ENCODE assay signal across 9 mouse cellular contexts in genomic region chr8:119837553-119838071, GRCm38 (mm10). TPM values are rescaled to one million over a fixed set of nuclear protein-coding genes. Genes with fewer than 3 reads are reported as not detected.
DNase-seq lines count a peak whose midpoint lies in the region; ATAC-seq and TF ChIP-seq lines count a peak whose summit lies in the region.
"Had no signal": no experiment of that assay in that cellular context is flagged by ENCODE, and none has a peak within 500 bp of the region (broad histone marks: within the 10 kb centered on the region; RNA-seq: fewer than 3 reads in every experiment).

No protein-coding gene starts in this region.

- peak overlapping the region; percentile 65 for H3K27ac ChIP-seq in forebrain, embryonic 12.5 days
- peak overlapping the region; percentile 90 for H3K27ac ChIP-seq in intestine, postnatal 0 days (ENCODE audit: low read depth, low read length)
- peak overlapping the region; percentile 43 for H3K27ac ChIP-seq in midbrain, embryonic 15.5 days

- WGBS in forebrain, embryonic 12.5 days, result 56% methylated on average over 10 of the region's 10 CpGs
- WGBS in intestine, postnatal 0 days, result 16% methylated on average over 10 of the region's 10 CpGs
- WGBS in midbrain, embryonic 15.5 days, result 39% methylated on average over 10 of the region's 10 CpGs

- no peak for ATAC-seq in cerebellum, adult (ENCODE audit: insufficient number of reproducible peaks, low FRiP score, low TSS enrichment)
- no peak for ATAC-seq in forebrain, embryonic 12.5 days (ENCODE audit: low FRiP score)
- ATAC-seq in intestine, postnatal 0 days, result no peak
- ATAC-seq in midbrain, embryonic 15.5 days (replicated peaks), result no peak

- H3K9ac ChIP-seq in forebrain, embryonic 12.5 days, result peak overlapping the region; percentile 38
- peak overlapping the region; percentile 34 for H3K9ac ChIP-seq in intestine, postnatal 0 days (ENCODE audit: low read depth, low read length)
- H3K9ac ChIP-seq in midbrain, embryonic 15.5 days, result peak overlapping the region; percentile 43

- no peaks in the 10 kb centered on the region for H3K36me3 ChIP-seq in forebrain, embryonic 12.5 days (replicated peaks)
- H3K36me3 ChIP-seq in intestine, postnatal 0 days (ENCODE audit: control insufficient read depth, insufficient read depth), result 0 out of 2 replicates have a peak, but pooled peaks cover 9% of the 10 kb centered on the region
- H3K36me3 ChIP-seq in midbrain, embryonic 15.5 days (replicated peaks), result no peaks in the 10 kb centered on the region

- DNase-seq in cerebellum, postnatal 14 days, result peak; percentile 41 to 47
- peak; percentile 70 for DNase-seq in CD4-positive helper T cell, adult 2 months (ENCODE audit: low read depth, low spot score)
- no peak for DNase-seq in adrenal gland, adult 18-20 months (ENCODE audit: low spot score in 2 of 2)
- DNase-seq in cerebellum, postnatal 36 days, result no peak

- H3K4me1 ChIP-seq in forebrain, embryonic 12.5 days, result peaks cover 64% of the 10 kb centered on the region
- peaks cover 21% of the 10 kb centered on the region for H3K4me1 ChIP-seq in intestine, postnatal 0 days (replicated peaks; ENCODE audit: control insufficient read depth, insufficient read depth, low read length)
- peaks cover 71% of the 10 kb centered on the region for H3K4me1 ChIP-seq in midbrain, embryonic 15.5 days

- H3K27me3 ChIP-seq in forebrain, embryonic 12.5 days, result no peaks in the 10 kb centered on the region
- no peaks in the 10 kb centered on the region for H3K27me3 ChIP-seq in intestine, postnatal 0 days (replicated peaks; ENCODE audit: control insufficient read depth, insufficient read depth, low read length)
- no peaks in the 10 kb centered on the region for H3K27me3 ChIP-seq in midbrain, embryonic 15.5 days (replicated peaks)

- H3K9me3 ChIP-seq in forebrain, embryonic 12.5 days, result no peaks in the 10 kb centered on the region
- H3K9me3 ChIP-seq in intestine, postnatal 0 days (ENCODE audit: control insufficient read depth), result no peaks in the 10 kb centered on the region
- H3K9me3 ChIP-seq in midbrain, embryonic 15.5 days, result no peaks in the 10 kb centered on the region

- TF ChIP-seq CTCF in intestine, postnatal 0 days (IDR thresholded peaks at IDR 0.05; ENCODE audit: low read depth), result peak; percentile 50

- peak overlapping the region; percentile 68 for H3K4me3 ChIP-seq in forebrain, embryonic 12.5 days (replicated peaks)
- peak overlapping the region; percentile 80 for H3K4me3 ChIP-seq in intestine, postnatal 0 days (ENCODE audit: low read depth, low read length)
- peak overlapping the region; percentile 96 for H3K4me3 ChIP-seq in midbrain, embryonic 15.5 days
- H3K4me3 ChIP-seq: erythroblast, embryonic 14.5 days had no signal

- peak overlapping the region; percentile 81 for H3K4me2 ChIP-seq in forebrain, embryonic 12.5 days
- H3K4me2 ChIP-seq in intestine, postnatal 0 days (replicated peaks; ENCODE audit: low read depth), result peak overlapping the region; percentile 84
- H3K4me2 ChIP-seq in midbrain, embryonic 15.5 days, result peak overlapping the region; percentile 78

RNA-seq across cellular contexts. Expression of gene Cotl1, which starts 2.7 kb away (rescaled TPM):
- polyA plus RNA-seq in forebrain, embryonic 12.5 days (2016; fragmentation: Nextera tagmentation; extraction: Ambion mirVana), result 148 and 282 TPM in 2 replicates
- 166 and 169 TPM in 2 replicates for polyA plus RNA-seq in intestine, postnatal 0 days (2015; fragmentation: Nextera tagmentation; extraction: Ambion mirVana)
- 123 and 134 TPM in 2 replicates for polyA plus RNA-seq in midbrain, embryonic 15.5 days (2015; fragmentation: Nextera tagmentation; extraction: Ambion mirVana)
- 10 to 100 TPM; 43.6 to 52.1 TPM for total RNA-seq in adrenal gland, adult 18-20 months (2021)

RNA-seq across cellular contexts. Expression of gene Klhl36, which starts 24.5 kb away (rescaled TPM):
- polyA plus RNA-seq in forebrain, embryonic 12.5 days (2016; fragmentation: Nextera tagmentation; extraction: Ambion mirVana), result 9.9 and 10.9 TPM in 2 replicates
- polyA plus RNA-seq in intestine, postnatal 0 days (2015; fragmentation: Nextera tagmentation; extraction: Ambion mirVana), result 7.3 and 7.4 TPM in 2 replicates
- polyA plus RNA-seq in midbrain, embryonic 15.5 days (2015; fragmentation: Nextera tagmentation; extraction: Ambion mirVana), result 18.3 and 20.2 TPM in 2 replicates
- total RNA-seq in adrenal gland, adult 18-20 months (2021), result 1 to 10 TPM; 4.9 to 5.8 TPM

RNA-seq across cellular contexts. Expression of gene Tldc1, which starts 59.4 kb away (rescaled TPM):
- 10.9 and 12.7 TPM in 2 replicates for polyA plus RNA-seq in forebrain, embryonic 12.5 days (2016; fragmentation: Nextera tagmentation; extraction: Ambion mirVana)
- polyA plus RNA-seq in intestine, postnatal 0 days (2015; fragmentation: Nextera tagmentation; extraction: Ambion mirVana), result 7.7 and 8.4 TPM in 2 replicates
- polyA plus RNA-seq in midbrain, embryonic 15.5 days (2015; fragmentation: Nextera tagmentation; extraction: Ambion mirVana), result 11.4 and 11.8 TPM in 2 replicates
- 1 to 10 TPM; 8.4 to 9.7 TPM for total RNA-seq in adrenal gland, adult 18-20 months (2021)

Comparison
In these comparisons a context has a peak if more than half of its experiments do, and no peak if none do; other contexts are left out.
1. DNase-seq: peak in cerebellum, postnatal 14 days (2 of 2) and CD4-positive helper T cell, adult 2 months (single experiment); none in adrenal gland, adult 18-20 months (0 of 2) and cerebellum, postnatal 36 days (0 of 2).
2. Peak in every context shown above with its lines, with median percentiles within 50 percentile points of each other: H3K27ac ChIP-seq, H3K4me2 ChIP-seq, H3K4me3 ChIP-seq and H3K9ac ChIP-seq.